ENCODE assay signal across 8 mouse cellular contexts in genomic region chr17:32483200-32483599, GRCm38 (mm10). TPM values are rescaled to one million over a fixed set of nuclear protein-coding genes. Genes with fewer than 3 reads are reported as not detected.
DNase-seq lines count a peak whose midpoint lies in the region; ATAC-seq lines count a peak whose summit lies in the region.

No protein-coding gene starts in this region.

- H3K9me3 ChIP-seq in embryonic facial prominence, embryonic 13.5 days: no peaks in the 10 kb centered on the region

- no peak overlapping the region for H3K9ac ChIP-seq in embryonic facial prominence, embryonic 13.5 days

- peak overlapping the region; percentile 56 for H3K4me2 ChIP-seq in embryonic facial prominence, embryonic 13.5 days

- peak; percentile 59 for DNase-seq in 3134 (ENCODE audit: extremely low read depth, insufficient read length, low spot score)
- DNase-seq in adrenal gland, postnatal 10 days: peak; percentile 96
- DNase-seq in heart, adult 9 months (ENCODE audit: low spot score in 2 of 2): peak; percentile 42 to 74
- peak; percentile 98 for DNase-seq in kidney, adult 9 months
- peak; percentile 56 for DNase-seq in liver
- DNase-seq in spleen, postnatal 4 days (ENCODE audit: low spot score in 2 of 2): peak; percentile 67 to 82

- peaks cover 3% of the 10 kb centered on the region for H3K4me1 ChIP-seq in embryonic facial prominence, embryonic 13.5 days

- H3K27ac ChIP-seq in embryonic facial prominence, embryonic 13.5 days: no peak overlapping the region

- no peaks in the 10 kb centered on the region for H3K36me3 ChIP-seq in embryonic facial prominence, embryonic 13.5 days

- 19% methylated on average over 18 of the region's 18 CpGs for WGBS in embryonic facial prominence, embryonic 13.5 days

- peak overlapping the region; percentile 23 for H3K4me3 ChIP-seq in embryonic facial prominence, embryonic 13.5 days

- peaks cover 24% of the 10 kb centered on the region for H3K27me3 ChIP-seq in embryonic facial prominence, embryonic 13.5 days

- ATAC-seq in embryonic facial prominence, embryonic 13.5 days (ENCODE audit: insufficient number of reproducible peaks, insufficient read depth, low FRiP score, low TSS enrichment, low read depth): no peak
- peak; percentile 57 for ATAC-seq in monocyte, adult 5-6 weeks (replicated peaks; ENCODE audit: insufficient number of reproducible peaks, low FRiP score, low TSS enrichment, poor library complexity, severe bottlenecking)

RNA-seq across cellular contexts. Expression of gene Cyp4f17, which starts 22.6 kb away (rescaled TPM):
- 10 to 100 TPM in 1 of 2 experiments, 1 to 10 TPM in 1; 7.2 to 10.6 TPM for total RNA-seq in adrenal gland, postnatal 10 days (2021)
- 18.4 and 20.3 TPM in 2 replicates for polyA plus RNA-seq in embryonic facial prominence, embryonic 13.5 days (2015; fragmentation: Nextera tagmentation; extraction: Ambion mirVana)
- total RNA-seq in monocyte, adult 5-6 weeks (2017): 0.11 to 1.2 TPM (median 1.1 TPM) in 3 replicates

RNA-seq across cellular contexts. Expression of gene Cyp4f39, which starts 30.7 kb away (rescaled TPM):
- total RNA-seq in adrenal gland, postnatal 10 days (2021): under 1 TPM; 0.36 to 0.45 TPM
- 2.0 and 3.5 TPM in 2 replicates for polyA plus RNA-seq in embryonic facial prominence, embryonic 13.5 days (2015; fragmentation: Nextera tagmentation; extraction: Ambion mirVana)
- not detected in 3 replicates for total RNA-seq in monocyte, adult 5-6 weeks (2017)

RNA-seq across cellular contexts. Expression of gene Cyp4f16, which starts 53.2 kb away (rescaled TPM):
- 10 to 100 TPM; 10.9 to 15.4 TPM for total RNA-seq in adrenal gland, postnatal 10 days (2021)
- polyA plus RNA-seq in embryonic facial prominence, embryonic 13.5 days (2015; fragmentation: Nextera tagmentation; extraction: Ambion mirVana): 20.5 and 23.0 TPM in 2 replicates
- 94.6 to 125 TPM (median 116 TPM) in 3 replicates for total RNA-seq in monocyte, adult 5-6 weeks (2017)

RNA-seq across cellular contexts. Expression of gene Pglyrp2, which starts 59.2 kb away (rescaled TPM):
- 10 to 100 TPM; 13.5 to 36.1 TPM for total RNA-seq in adrenal gland, postnatal 10 days (2021)
- 0.08 and 0.15 TPM in 2 replicates for polyA plus RNA-seq in embryonic facial prominence, embryonic 13.5 days (2015; fragmentation: Nextera tagmentation; extraction: Ambion mirVana)
- 7.1 to 34.0 TPM (median 12.8 TPM) in 3 replicates for total RNA-seq in monocyte, adult 5-6 weeks (2017)
